ENCODE assay signal across 28 mouse cellular contexts in the genomic region with DNA sequence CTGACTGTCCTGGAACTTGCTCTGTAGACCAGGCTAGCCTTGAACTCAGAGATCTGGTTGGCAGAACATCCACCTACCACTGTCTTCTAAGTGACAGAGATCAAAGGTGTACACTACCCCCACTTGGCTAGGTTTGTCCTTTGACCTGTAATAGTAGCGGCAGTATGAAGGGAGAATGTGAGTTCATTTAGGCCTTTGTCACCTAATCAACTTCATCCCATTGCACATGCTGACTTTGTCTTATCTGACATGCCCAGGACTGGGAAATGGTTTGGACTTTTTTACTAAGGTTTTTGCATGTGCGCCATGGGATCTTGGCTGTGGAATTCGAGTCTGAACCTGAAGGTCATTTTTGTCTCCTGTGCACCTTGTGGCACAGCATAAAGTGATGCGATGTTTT. TPM values are rescaled to one million over a fixed set of nuclear protein-coding genes. Genes with fewer than 3 reads are reported as not detected.
A peak's percentile ranks its signal among the peaks of the same experiment; 100 is the strongest.
DNase-seq lines count a peak whose midpoint lies in the region; ATAC-seq lines count a peak whose summit lies in the region.
"Had no signal": no experiment of that assay in that cellular context is flagged by ENCODE, and none has a peak within 500 bp of the region (broad histone marks: within the 10 kb centered on the region; RNA-seq: fewer than 3 reads in every experiment).

No protein-coding gene starts in this region.

- H3K4me3 ChIP-seq in liver, embryonic 16.5 days (ENCODE audit: low read depth, low read length), result no peak overlapping the region
- no peak overlapping the region for H3K4me3 ChIP-seq in limb, embryonic 10.5 days
- H3K4me3 ChIP-seq in midbrain, embryonic 11.5 days (ENCODE audit: low read depth, low read length), result no peak overlapping the region
- H3K4me3 ChIP-seq: embryonic facial prominence, embryonic 13.5 days; erythroblast, embryonic 14.5 days; forebrain, embryonic 12.5 days; hindbrain, embryonic 13.5 days; kidney, embryonic 15.5 days; limb, embryonic 12.5 days; midbrain, embryonic 15.5 days; neural tube, embryonic 15.5 days had no signal

- no peak overlapping the region for H3K27ac ChIP-seq in liver, embryonic 16.5 days (ENCODE audit: low read length)
- no peak overlapping the region for H3K27ac ChIP-seq in limb, embryonic 10.5 days
- no peak overlapping the region for H3K27ac ChIP-seq in midbrain, embryonic 11.5 days (ENCODE audit: low read depth, low read length)
- H3K27ac ChIP-seq: embryonic facial prominence, embryonic 13.5 days; forebrain, embryonic 12.5 days; hindbrain, embryonic 13.5 days; kidney, embryonic 15.5 days; limb, embryonic 12.5 days; midbrain, embryonic 15.5 days; neural tube, embryonic 15.5 days had no signal

- no peaks in the 10 kb centered on the region for H3K9me3 ChIP-seq in liver, embryonic 16.5 days (replicated peaks; ENCODE audit: control insufficient read depth, low read length)
- H3K9me3 ChIP-seq in limb, embryonic 10.5 days (replicated peaks), result no peaks in the 10 kb centered on the region
- H3K9me3 ChIP-seq in midbrain, embryonic 11.5 days (ENCODE audit: control insufficient read depth, low read length), result no peaks in the 10 kb centered on the region
- H3K9me3 ChIP-seq: embryonic facial prominence, embryonic 13.5 days; forebrain, embryonic 12.5 days; hindbrain, embryonic 13.5 days; kidney, embryonic 15.5 days; limb, embryonic 12.5 days; midbrain, embryonic 15.5 days; neural tube, embryonic 15.5 days had no signal

- H3K9ac ChIP-seq in liver, embryonic 16.5 days (ENCODE audit: low read depth, low read length), result no peak overlapping the region
- H3K9ac ChIP-seq in midbrain, embryonic 11.5 days (ENCODE audit: low read length), result no peak overlapping the region
- H3K9ac ChIP-seq: embryonic facial prominence, embryonic 13.5 days; forebrain, embryonic 12.5 days; hindbrain, embryonic 13.5 days; kidney, embryonic 15.5 days; limb, embryonic 12.5 days; midbrain, embryonic 15.5 days; neural tube, embryonic 15.5 days had no signal

- WGBS in liver, embryonic 16.5 days (ENCODE audit: insufficient replicate concordance), result 44% methylated on average over 4 of the region's 4 CpGs
- 84% methylated on average over 4 of the region's 4 CpGs for WGBS in limb, embryonic 10.5 days
- 95% methylated on average over 4 of the region's 4 CpGs for WGBS in midbrain, embryonic 11.5 days

- 0 out of 2 replicates have a peak, but pooled peaks have one; percentile 41 for ATAC-seq in erythroid progenitor cell, adult 5-6 weeks (replicated peaks; ENCODE audit: low FRiP score, poor library complexity, severe bottlenecking)
- ATAC-seq in liver, embryonic 16.5 days (ENCODE audit: low read depth), result peak; percentile 37; the same call in 1 of the 2 replicates
- no peak for ATAC-seq in midbrain, embryonic 11.5 days (ENCODE audit: low FRiP score)
- ATAC-seq: intestine, postnatal 0 days; lung, postnatal 0 days; midbrain, embryonic 15.5 days had no signal

- H3K36me3 ChIP-seq in liver, embryonic 16.5 days (ENCODE audit: control insufficient read depth, insufficient read depth), result no peaks in the 10 kb centered on the region
- peaks cover 14% of the 10 kb centered on the region for H3K36me3 ChIP-seq in limb, embryonic 10.5 days
- no peaks in the 10 kb centered on the region for H3K36me3 ChIP-seq in midbrain, embryonic 11.5 days (ENCODE audit: control insufficient read depth, insufficient read depth, low read length)
- H3K36me3 ChIP-seq: forebrain, embryonic 12.5 days; hindbrain, embryonic 13.5 days; kidney, embryonic 15.5 days; midbrain, embryonic 15.5 days; neural tube, embryonic 15.5 days had no signal

- no peak overlapping the region for H3K4me2 ChIP-seq in liver, embryonic 16.5 days (ENCODE audit: low read depth, low read length)
- no peak overlapping the region for H3K4me2 ChIP-seq in midbrain, embryonic 11.5 days
- H3K4me2 ChIP-seq: embryonic facial prominence, embryonic 13.5 days; forebrain, embryonic 12.5 days; hindbrain, embryonic 13.5 days; kidney, embryonic 15.5 days; limb, embryonic 12.5 days; midbrain, embryonic 15.5 days; neural tube, embryonic 15.5 days had no signal

- DNase-seq in kidney, adult 9 months, result peak; percentile 38
- no peak for DNase-seq in kidney, postnatal 4 days
- DNase-seq in limb, embryonic 10.5 days (ENCODE audit: low spot score), result no peak
- no peak for DNase-seq in midbrain, embryonic 11.5 days (ENCODE audit: low spot score, missing footprints)
- DNase-seq in right cerebral cortex, postnatal 25 days, result no peak
- DNase-seq: adrenal gland, postnatal 14 days; cerebellum, adult 18-20 months; cerebellum, postnatal 10 days; gastrocnemius, postnatal 14 days; kidney, postnatal 36 days; layer of hippocampus, postnatal 36 days; lung, adult 18-20 months; lung, postnatal 4 days; spleen, adult 18-20 months; thymus, adult 18-20 months; thymus, postnatal 36 days had no signal

- peaks cover 42% of the 10 kb centered on the region for H3K4me1 ChIP-seq in liver, embryonic 16.5 days (ENCODE audit: control insufficient read depth, low read depth, low read length)
- H3K4me1 ChIP-seq in limb, embryonic 10.5 days, result peaks cover 24% of the 10 kb centered on the region
- H3K4me1 ChIP-seq in midbrain, embryonic 11.5 days (ENCODE audit: control insufficient read depth, insufficient read depth, low read length), result peaks cover 13% of the 10 kb centered on the region

- no peaks in the 10 kb centered on the region for H3K27me3 ChIP-seq in liver, embryonic 16.5 days (ENCODE audit: control insufficient read depth, insufficient read depth, low read depth, low read length)
- H3K27me3 ChIP-seq in limb, embryonic 10.5 days (ENCODE audit: low read depth, poor library complexity, severe bottlenecking), result no peaks in the 10 kb centered on the region
- H3K27me3 ChIP-seq in midbrain, embryonic 11.5 days (ENCODE audit: control insufficient read depth, insufficient read depth, low read length), result no peaks in the 10 kb centered on the region
- H3K27me3 ChIP-seq: embryonic facial prominence, embryonic 13.5 days; forebrain, embryonic 12.5 days; hindbrain, embryonic 13.5 days; kidney, embryonic 15.5 days; limb, embryonic 12.5 days; midbrain, embryonic 15.5 days; neural tube, embryonic 15.5 days had no signal

RNA-seq across cellular contexts. Expression of gene Tbl1xr1, which starts 6.4 kb away (rescaled TPM):
- 38.9 and 53.7 TPM in 2 replicates for total RNA-seq in erythroid progenitor cell, adult 5-6 weeks (2015; ENCODE audit: low replicate concordance)
- 11.9 and 13.3 TPM in 2 replicates for total RNA-seq in erythroid progenitor cell, adult 5-6 weeks (2017; ENCODE audit: low replicate concordance)
- 5.6 and 6.9 TPM in 2 replicates for polyA plus RNA-seq in liver, embryonic 16.5 days (2015; fragmentation: Nextera tagmentation; extraction: Ambion mirVana)
- polyA plus RNA-seq in limb, embryonic 10.5 days (2016; fragmentation: Nextera tagmentation; extraction: Ambion mirVana), result 23.8 and 27.5 TPM in 2 replicates
- 24.2 and 29.2 TPM in 2 replicates for polyA plus RNA-seq in midbrain, embryonic 11.5 days (2014; fragmentation: Nextera tagmentation; extraction: Ambion mirVana)
